Mouse (Mus musculus) gastrocnemius, postnatal 36 days (tissue): ENCODE results near the gene Pdss1. TPM values are rescaled to one million over a fixed set of nuclear protein-coding genes. Genes with fewer than 3 reads are reported as not detected.
A peak's percentile ranks its signal among the peaks of the same experiment; 100 is the strongest.
"Not testable (repeated sequence)": the region's sequence is repeated elsewhere in the genome, so short reads cannot be mapped to it uniquely, and the experiment has no call there.

Experiments
- DNase-seq, 2 experiments: peaks; one replicate each; pipeline ENCODE4 v3.0.0; 2022
- intact Hi-C: fragments of 180-260 bp; cut with DNase I; formaldehyde crosslinking; loops from one replicate; pipeline ENCODE4 v1.15.1; 2025
- long read RNA-seq, 2 experiments: library from polyadenylated mRNA; stranded (forward); transcript quantifications; one replicate each; pipeline ENCODE4 v2.0.0; 2021
- total RNA-seq, 2 experiments: library from RNA; stranded (reverse); gene quantifications; 2 replicates each; pipeline ENCODE4 v1.2.3; 2021

Pdss1 gene
- 10 to 100 TPM; 12.4 to 12.5 TPM for total RNA-seq
- long read RNA-seq, experiment 1, transcript Pdss1-201 (11 exons, 1,642 nt) = major isoform, 12 of 14 reads
- long read RNA-seq, experiment 1, partial matches to known transcripts = 0 of 14 reads
- long read RNA-seq, experiment 1, other reads (novel, unspliced or antisense) = 2 of 14 reads
- long read RNA-seq, experiment 2, transcript Pdss1-201 (11 exons, 1,642 nt) = major isoform, 14 of 22 reads
- long read RNA-seq, experiment 2, partial matches to known transcripts = 0 of 22 reads
- long read RNA-seq, experiment 2, other reads (novel, unspliced or antisense) = 7 of 22 reads

DNA sequence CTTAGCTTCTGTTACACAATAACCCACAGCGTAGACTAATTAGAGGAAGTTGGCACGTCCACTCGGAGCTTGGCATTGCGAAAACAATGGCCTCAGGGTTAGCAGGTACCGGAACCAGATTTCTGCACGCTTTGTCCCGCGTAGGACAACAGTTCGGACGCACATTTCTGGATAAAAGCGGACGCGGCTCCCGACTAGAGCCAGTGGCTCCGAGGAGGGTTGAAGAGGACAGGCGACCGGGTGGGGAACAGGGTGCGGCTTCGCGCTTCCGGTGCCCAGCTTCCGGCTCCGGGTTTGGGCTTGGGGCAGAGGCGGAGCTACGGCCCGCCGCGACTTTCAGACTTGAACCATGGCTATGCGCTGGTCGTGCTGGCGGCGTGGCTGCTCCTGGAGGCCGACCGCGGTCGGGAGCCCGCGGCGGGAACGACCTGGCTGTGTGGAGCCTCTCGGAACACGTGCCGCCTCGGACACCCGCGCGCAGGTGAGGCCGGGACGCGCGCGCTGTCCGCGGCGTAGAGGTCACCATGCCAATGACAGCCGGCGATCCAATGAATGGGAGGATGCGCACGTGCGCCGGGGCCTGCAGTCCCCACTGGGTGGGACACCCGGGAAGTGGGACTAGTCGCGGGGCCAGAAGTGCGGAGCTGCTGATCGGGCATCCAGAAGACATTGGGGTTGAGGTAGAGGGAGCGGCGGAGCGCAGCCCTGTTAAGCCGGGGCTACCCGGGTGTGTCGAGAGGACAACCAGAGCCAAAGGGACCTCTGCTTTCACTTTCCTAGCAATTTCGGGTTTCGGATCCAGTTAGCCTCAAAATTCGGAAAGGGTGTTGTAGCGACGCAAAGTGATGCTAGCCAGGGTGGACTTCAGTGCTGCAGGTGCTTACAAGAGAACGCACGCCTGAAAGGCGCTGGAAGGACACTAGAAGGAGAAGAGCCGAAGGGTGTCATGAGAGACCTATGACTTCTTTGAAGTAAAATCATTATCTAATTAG, at the start of gene Pdss1:
Gene Pdss1 (plus strand): TSS at position 241 of the 992 bp plus-strand sequence.
- peak; percentile 82 to 85 for DNase-seq
- intact Hi-C loops = loop anchor here (1.0 to 2.0 kb wide), 2 partner anchors 173 to 261 kb away; partner anchors contain the start of genes Acbd5, Mastl and Yme1l1

DNA sequence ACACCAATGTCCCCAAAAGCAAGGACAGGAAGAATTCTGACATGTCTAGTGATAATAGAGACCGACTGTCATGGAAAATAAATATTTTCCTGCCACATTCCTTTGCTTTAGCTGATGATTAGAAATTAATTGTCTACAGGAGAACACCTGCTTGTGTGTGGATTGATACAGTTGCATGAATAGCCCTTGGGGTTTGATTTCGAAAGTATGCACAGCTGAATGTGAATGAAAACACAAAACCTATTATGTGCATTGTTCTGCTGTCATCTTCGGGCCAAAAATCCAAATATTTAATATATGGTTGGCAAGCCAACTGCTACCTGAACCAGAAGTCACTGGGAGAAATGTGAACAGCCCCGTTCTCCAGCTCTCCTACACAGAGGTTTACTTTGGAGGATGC, 43.4 kb upstream of the Pdss1 start:
- intact Hi-C loops = no loop called here
- DNase-seq = no peak

DNA sequence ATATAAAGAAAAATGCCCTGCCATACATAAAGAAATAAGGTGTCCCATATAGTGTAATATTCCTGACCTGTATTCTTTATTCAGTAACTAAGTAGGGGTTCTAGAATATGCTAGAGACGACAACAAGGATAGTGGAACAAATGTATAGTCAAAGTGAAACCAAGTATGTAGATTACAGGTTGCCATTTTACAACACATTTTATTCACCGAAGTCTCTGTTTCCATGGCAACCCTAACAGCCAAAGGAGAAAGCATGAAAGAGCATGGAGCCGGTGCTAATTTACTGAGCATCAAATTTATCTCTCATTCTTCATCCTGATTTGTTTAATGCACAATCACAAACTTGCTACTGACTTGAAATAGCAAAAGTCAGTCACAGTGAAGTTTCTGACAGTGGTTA, 37.8 kb upstream of the Pdss1 start:
- no peak for DNase-seq
- intact Hi-C loops = no loop called here

DNA sequence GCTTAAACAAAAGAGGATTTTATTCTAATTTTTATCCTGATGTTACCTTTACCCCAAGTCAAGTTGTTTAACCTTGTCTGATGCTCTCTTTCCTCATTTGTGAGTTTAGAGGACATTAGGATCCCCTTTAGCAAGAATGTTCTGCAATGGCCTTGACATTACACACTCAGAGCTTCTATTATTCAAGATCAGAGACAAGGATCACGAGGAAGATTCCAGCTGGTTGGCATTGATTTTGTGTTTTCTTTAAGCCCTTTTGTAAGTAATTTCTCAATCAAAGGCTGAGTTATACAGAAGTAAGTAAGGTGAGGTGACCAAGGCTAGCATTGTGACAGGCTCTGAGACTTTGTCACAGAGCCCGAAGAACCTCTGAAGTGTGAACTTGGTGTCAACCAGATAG, 33.1 kb upstream of the Pdss1 start:
- intact Hi-C loops = no loop called here
- no peak for DNase-seq

DNA sequence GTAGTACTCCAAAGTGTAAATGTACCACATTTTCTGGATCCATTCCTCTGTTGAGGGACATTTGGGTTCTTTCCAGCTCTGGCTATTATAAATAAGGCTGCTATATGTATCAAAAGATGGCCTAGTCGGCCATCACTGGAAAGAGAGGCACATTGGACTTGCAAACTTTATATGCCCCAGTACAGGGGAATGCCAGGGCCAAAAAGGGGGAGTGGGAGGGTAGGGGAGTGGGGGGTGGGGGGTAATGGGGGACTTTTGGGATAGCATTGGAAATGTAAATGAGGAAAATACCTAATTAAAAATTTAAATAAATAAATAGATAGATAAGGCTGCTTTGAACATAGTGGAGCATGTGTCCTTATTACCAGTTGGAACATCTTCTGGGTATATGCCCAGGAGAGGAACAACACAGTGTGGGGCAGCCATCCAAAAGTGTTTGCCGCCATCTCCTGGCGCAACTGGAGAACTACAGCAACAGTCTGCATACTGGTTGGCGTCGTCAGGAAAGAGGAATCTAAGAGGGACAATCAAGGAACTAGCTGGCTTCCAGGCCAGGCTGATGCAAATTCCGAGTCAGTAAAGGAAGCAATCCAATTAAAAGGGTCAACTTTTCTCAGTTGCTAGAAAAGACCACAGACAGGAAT, 30.8 kb upstream of the Pdss1 start:
- intact Hi-C loops = loop anchor here (5.0 kb wide), 1 partner anchor 107 kb away; no protein-coding TSS in a partner anchor

DNA sequence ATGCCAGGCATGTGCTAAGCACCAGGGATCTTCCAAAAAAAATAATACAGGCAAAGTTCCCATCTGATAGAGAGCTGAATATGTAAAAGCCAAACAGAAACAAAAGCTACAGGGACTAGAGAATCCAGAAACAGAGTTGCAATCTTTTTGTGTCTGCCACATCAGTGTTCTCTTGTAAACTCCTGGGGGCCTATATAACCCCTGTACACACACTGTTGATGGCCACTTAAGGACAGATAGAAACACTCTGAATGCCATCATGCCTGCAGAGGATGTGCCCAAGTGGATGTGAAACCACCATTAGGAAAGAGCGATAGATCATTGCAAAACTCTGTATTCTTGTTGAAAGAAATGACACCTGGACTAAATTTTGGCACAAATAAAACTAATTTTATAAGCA, 29.5 kb upstream of the Pdss1 start:
- no peak for DNase-seq
- intact Hi-C loops = loop anchor here (5.0 kb wide), 1 partner anchor 109 kb away; no protein-coding TSS in a partner anchor

More for the DNA sequence above, 30.8 kb upstream of the Pdss1 start:
- peak; percentile 51 to 65 for DNase-seq

DNA sequence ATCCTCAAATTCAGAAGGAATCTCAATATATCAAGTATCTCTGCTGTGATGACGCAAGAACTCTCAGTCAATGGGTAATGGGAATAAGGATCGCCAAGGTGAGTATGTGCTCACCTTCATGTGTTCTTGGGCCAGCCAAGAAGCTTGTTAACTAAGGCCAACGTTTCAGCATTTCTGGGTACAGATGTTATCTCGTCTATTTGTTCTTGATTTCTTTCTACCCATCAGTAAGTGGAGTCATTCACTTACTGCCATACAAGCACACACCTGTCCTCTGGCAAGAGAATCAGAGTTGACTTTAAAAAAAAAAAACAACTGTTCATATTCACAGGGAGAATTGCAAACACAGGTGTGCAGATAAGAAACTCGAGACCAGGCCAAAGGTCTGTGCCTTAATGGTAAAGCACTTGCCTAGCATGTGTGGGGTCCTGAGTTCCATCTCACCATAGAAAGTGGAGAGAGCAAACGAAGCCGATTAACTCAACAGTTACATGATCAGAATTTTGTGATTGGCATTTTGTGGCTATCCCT, 28.4 kb upstream of the Pdss1 start:
- DNase-seq = no peak
- intact Hi-C loops = loop anchor here (5.0 kb wide), 1 partner anchor 110 kb away; no protein-coding TSS in a partner anchor

DNA sequence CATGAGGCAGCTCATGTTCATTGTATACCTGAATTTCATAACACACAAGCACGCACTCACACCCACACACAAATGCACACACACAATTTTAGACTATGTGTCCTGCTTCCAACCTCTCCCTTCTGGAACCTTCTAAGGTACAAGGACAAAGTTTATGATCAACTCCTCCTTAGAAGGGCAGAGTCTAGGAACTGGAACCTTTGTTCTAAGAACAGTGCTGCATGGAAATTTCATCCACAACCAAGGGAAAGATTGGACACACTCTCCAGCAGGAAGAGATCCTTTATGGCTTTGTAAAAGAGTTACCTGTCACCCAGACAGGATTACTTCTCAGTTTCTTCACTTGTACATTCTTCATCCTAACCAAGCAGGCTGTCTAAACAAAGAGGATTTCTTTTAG, 22.2 kb upstream of the Pdss1 start:
- DNase-seq = no peak
- intact Hi-C loops = no loop called here

DNA sequence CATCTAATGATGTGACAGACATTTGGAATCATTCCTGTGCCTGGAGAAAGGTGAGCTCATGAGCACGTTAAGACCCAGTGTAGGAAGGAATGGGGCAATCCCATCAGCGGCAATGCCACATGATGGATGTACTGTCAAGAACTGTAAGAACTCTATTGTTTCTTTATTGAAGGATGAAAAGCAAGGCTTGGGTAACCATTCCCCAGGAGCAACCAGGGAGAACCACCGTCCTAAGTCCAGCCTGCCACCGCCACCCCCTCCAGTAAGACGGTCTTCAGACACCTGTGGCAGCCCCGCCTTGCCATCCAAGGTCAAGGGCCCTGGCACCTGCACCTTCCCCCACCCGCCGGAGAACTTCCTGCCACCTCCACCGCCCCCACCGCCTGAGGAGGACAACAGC, 20.7 kb upstream of the Pdss1 start:
- intact Hi-C loops = no loop called here
- DNase-seq = no peak

DNA sequence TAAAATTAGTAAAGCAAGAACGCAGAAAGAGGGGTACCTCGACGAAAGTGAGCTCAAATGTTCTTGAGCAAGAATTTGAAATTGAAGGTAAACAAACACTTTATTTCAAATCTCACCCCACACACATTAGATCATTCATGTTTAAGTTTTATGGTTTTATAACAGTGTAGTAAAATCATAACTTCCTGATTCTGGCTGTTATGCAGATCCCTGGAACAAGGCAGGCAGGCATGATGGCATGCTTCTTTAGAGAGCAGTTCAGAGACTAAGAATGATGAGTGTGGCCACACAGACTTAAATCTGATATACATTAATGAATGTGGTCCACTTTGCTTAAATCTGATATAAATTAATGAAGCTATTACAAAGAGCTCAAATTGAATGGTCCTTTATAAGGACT, 18.7 kb upstream of the Pdss1 start:
- intact Hi-C loops = no loop called here
- DNase-seq = no peak

DNA sequence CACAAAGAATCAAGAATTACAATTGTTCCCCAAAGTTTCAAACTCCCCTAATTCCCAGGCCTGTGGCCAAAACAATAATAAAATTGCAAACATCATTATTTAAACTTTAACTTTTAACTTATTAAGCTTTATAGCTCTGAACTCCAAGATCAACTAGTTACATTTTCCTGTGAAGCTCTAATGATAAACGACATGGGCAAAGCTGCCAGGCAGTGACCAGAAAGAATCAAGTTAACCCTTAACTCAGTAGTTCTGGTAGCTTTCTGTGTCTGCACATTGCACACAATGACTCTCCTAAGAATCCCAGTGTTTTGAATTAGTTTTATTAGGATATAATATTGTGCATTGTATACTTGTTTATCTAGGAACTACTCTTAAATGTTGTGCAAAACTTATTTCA, 16.5 kb upstream of the Pdss1 start:
- intact Hi-C loops = no loop called here
- no peak for DNase-seq

DNA sequence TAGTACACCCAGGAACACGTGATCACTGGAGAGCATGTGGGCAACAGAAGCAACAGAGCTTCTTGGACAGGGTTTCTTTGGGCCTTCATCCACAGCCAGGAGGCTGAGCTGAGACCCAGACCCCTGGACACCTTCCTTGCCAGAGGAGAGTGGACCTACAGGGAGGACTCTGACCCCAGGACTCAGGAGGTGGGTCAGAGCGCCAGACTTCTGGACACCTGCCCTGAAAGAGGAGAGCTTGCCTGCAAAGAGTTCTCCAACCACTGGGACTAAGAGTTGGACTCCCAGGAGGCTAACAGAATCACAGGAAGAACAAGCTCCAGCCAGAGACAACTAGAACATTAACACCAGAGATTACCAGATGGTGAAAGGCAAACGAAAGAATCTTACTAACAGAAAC, 14.6 kb upstream of the Pdss1 start:
- DNase-seq, intact Hi-C loops: not testable (repeated sequence)

DNA sequence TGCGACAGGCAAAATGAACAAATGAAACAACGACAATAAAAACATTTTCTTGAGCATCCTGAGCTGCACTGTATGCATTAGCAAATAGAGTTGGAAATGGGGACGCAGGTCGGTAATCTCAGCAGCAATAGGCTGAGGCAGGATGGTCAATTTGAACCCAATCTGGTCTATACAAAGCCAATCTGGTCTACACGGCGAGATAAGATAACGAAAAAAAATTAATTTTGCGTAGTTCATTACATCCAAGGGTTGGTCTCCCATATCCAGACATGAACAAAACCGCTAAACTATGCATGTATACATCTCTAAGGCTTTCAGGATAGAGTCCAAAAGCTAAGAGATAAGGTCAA, 415 bp upstream of the Pdss1 start:
- no peak for DNase-seq
- intact Hi-C loops = loop anchor here (1.0 kb wide), 1 partner anchor 261 kb away; the partner anchor contains the start of genes Mastl and Yme1l1

DNA sequence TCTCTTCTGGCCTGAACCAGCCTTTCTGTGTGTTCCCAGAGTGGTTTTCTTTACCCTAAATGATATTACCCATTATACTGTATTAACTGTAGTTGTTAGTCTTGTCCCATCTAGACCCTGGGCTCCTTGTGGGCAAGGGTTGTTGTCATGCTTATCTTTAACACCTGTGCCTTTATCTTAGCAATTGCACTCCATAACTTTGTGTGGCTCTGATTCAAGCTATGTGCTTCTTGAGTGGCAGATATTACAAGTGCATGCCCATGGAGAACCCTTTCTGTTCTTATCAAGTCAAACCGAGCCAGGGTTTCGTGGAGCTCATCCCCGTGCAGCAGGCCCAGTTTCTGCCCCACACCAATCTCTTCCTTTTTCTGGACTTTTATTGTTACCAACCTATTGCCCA, 8.6 kb downstream of the Pdss1 start:
- DNase-seq = no peak
- intact Hi-C loops = no loop called here

DNA sequence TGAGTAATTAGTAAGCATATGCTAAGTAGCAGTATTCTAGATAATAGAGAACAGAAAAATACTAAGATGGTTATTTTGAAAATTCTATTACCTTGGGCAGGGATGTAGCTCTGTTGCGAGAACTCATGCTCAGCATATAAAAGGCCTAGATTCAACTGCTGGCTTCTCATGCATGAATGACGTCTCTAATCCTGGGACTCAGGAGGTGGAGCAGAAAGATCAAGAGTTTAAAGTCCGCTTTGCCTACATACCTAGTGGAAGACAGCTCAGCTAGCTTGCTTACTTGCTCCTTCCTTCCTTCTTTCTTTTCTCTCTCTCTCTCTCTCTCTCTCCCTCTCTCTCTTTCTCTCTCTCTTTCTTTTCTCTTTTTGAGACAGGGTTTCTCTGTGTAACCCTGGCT, 19.1 kb downstream of the Pdss1 start:
- intact Hi-C loops = loop anchor here (5.0 kb wide), 1 partner anchor 278 kb away; no protein-coding TSS in a partner anchor
- DNase-seq = no peak

DNA sequence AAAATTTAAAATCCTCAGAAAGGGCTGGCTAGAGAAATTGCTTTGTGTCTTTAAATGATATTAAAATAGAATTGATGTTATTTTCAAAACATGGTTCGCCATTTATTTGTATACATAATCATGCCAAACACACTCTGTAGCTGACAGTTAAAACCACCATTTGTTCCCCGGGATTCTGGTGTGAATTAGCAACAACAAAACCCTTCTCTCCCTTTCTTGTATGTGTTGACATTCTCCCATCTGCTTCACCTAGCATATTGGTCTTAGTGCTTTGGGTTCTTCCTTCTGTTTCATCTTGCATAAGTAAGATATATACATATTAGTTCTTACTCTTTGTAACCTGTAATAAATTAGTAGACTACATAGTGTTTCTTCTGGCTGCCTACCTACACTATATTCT, 23.3 kb downstream of the Pdss1 start:
- intact Hi-C loops = no loop called here
- no peak for DNase-seq

DNA sequence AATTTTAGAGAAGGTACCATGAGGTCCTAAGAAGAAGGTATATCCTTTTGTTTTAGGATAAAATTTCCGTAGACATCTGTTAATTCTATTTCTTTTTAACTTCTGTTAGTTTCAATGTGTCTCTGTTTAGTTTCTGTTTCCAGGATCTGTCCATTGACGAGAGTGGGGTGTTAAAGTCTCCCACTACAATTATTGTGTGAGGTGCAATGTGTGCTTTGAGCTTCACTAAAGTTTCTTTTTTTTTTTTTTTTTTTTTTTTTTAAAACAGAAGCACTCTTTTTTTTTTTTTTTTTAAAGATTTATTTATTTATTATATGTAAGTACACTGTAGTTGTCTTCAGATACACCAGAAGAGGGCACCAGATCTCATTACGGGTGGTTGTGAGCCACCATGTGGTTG, 30.6 kb downstream of the Pdss1 start:
- DNase-seq = not testable (repeated sequence)
- intact Hi-C loops = loop anchor here (10.0 kb wide), 1 partner anchor 159 kb away; no protein-coding TSS in a partner anchor

DNA sequence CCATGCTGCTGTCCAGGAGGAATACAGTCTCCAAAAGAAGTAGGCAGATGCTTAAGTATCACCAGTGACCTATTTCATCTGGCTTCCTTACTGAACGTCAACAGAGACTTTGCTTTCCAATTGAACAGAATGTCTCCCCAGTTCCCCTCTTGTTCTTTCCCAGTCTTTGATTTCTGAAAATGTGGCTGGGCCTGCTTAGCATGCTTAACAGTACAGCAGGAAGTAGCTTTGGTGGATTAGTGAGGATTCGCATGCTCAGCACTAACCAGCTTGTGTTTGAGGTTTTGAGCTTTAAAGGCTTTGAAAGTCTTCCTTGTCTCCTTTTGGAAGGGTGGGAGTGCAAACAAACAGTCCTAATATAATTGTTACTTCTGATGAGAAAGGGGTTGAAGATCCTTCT, 32.9 kb downstream of the Pdss1 start:
- no peak for DNase-seq
- intact Hi-C loops = loop anchor here (10.0 kb wide), 1 partner anchor 157 kb away; no protein-coding TSS in a partner anchor

DNA sequence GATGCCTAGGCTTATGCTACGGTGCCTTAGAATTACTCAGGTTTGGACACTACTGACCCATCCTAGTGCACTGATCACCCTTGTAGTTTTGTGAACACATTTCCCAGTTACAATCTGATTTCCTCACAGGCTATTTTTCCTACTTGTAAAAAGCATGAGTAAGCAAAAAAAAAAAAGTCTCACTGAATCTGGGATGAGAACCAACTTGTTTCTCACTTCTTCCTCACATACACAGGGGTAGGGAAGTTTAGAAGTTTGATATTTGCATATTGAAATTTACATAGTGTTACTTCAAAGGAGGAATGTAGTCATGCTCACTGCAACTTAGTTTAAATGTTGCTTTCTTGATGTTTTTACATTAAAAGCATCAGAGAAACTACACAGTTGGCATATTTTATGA, 38.2 kb downstream of the Pdss1 start:
- intact Hi-C loops = no loop called here

DNA sequence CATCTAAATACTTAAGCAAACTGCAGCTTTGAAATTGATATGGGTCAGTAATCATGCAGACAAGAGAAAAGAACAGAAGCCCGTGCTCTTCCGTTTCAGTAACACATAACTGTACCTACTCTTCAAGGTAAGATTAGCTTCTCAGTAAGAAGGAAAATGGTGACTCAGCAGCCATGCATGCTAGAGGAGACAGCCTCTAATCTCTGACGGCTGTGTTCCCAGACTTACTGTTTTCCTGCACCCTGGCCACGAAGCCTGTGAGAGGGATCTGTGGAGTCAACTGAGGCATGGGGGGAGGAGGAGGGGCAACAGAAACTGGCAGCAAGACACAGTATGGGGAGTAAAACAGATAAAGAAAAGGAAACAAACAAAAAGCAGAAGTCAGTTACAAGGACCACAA, 54.6 kb downstream of the Pdss1 start:
- intact Hi-C loops = no loop called here
- DNase-seq = no peak

More for the DNA sequence above, 38.2 kb downstream of the Pdss1 start:
- DNase-seq = no peak
